14 mouse cellular contexts compared by ENCODE assay signal in the genomic region with DNA sequence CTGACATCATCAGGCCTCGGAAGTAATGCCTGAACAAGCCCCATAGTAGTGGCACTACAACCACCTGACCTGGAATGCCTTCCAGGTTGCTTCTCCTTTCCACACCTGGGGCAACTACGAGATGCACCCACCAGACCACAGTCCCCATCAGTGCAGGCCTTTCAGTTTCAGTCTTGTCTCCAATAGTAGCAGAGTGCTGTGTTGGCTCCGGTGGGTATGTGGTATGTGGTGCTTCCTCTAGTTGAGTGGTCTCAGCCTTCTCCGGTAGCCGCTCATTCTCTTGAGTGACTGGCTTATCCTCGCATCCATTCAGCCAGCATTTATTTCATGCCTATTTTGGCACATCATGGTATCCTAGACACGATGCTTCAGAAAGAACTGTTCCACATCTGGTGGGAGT. TPM values are rescaled to one million over a fixed set of nuclear protein-coding genes. Genes with fewer than 3 reads are reported as not detected.
"Had no signal": no experiment of that assay in that cellular context is flagged by ENCODE, and none has a peak within 500 bp of the region (broad histone marks: within the 10 kb centered on the region; RNA-seq: fewer than 3 reads in every experiment).

No protein-coding gene starts in this region.

- DNase-seq: kidney, adult 8-10 months; left cerebral cortex, postnatal 4 days; lung, adult 2 months; right cerebral cortex, postnatal 4 days; spleen, adult 18-20 months had no signal

- H3K36me3 ChIP-seq: limb, embryonic 13.5 days; liver, embryonic 15.5 days; midbrain, embryonic 13.5 days; neural tube, embryonic 15.5 days had no signal

- H3K27me3 ChIP-seq: limb, embryonic 13.5 days; liver, embryonic 15.5 days; midbrain, embryonic 13.5 days; neural tube, embryonic 15.5 days had no signal

- ATAC-seq: intestine, postnatal 0 days; midbrain, embryonic 13.5 days had no signal

RNA-seq across cellular contexts. Expression of a gene that starts 4.8 kb away (rescaled TPM):
- total RNA-seq: layer of hippocampus, adult 2 months; layer of hippocampus, postnatal 10 days; left cerebral cortex, postnatal 4 days; liver, adult 2 months; midbrain, postnatal 0 days had no signal
